13 mouse cellular contexts compared by ENCODE assay signal in the genomic region with DNA sequence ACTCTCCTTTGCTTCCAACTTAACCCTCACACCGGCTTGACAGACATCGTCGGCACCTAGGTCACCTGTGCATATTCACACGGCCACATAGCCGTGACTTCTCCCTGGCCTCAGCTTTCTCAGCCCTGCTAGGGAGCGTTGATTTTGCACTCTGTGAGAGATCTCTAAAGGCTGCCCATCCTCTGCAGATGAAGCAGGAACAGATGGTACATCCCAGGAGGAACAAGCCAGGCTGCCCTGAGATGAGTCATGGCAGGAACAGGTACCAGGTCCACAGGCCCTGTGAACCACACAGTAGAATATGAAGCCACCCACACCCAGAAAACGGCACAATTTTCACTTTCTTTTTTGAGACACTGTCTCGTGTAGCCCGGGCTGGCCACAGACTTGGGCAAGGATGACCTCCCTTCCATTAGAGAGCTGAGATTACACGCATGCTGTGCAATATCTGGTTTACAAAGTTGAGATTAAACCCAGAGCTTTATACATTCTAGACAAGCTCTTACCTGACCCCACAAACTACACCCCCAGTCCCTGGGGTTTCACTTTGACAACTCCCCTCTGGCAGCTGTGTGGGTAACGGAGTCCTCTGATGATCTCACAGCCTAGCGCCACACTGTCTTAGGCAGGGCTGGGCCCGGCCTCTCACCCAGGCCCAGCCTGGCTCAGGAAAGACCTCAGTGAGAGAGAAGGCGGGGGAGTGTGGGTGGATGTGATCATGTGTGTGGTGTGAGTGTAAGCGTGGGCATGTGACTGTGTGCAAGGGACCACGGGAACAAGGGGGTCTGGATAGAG. TPM values are rescaled to one million over a fixed set of nuclear protein-coding genes. Genes with fewer than 3 reads are reported as not detected.
A peak's percentile ranks its signal among the peaks of the same experiment; 100 is the strongest.
DNase-seq lines count a peak whose midpoint lies in the region; ATAC-seq lines count a peak whose summit lies in the region.
"Had no signal": no experiment of that assay in that cellular context is flagged by ENCODE, and none has a peak within 500 bp of the region (broad histone marks: within the 10 kb centered on the region; RNA-seq: fewer than 3 reads in every experiment).

No protein-coding gene starts in this region.

- no peak overlapping the region for H3K9ac ChIP-seq in embryonic facial prominence, embryonic 12.5 days
- H3K9ac ChIP-seq: kidney, embryonic 15.5 days; neural tube, embryonic 15.5 days had no signal

- H3K4me2 ChIP-seq in embryonic facial prominence, embryonic 12.5 days (replicated peaks): no peak overlapping the region
- H3K4me2 ChIP-seq: kidney, embryonic 15.5 days; neural tube, embryonic 15.5 days had no signal

- no peaks in the 10 kb centered on the region for H3K36me3 ChIP-seq in embryonic facial prominence, embryonic 12.5 days
- no peaks in the 10 kb centered on the region for H3K36me3 ChIP-seq in embryonic facial prominence, embryonic 10.5 days (replicated peaks)
- H3K36me3 ChIP-seq: kidney, embryonic 15.5 days; neural tube, embryonic 15.5 days had no signal

- no peaks in the 10 kb centered on the region for H3K9me3 ChIP-seq in embryonic facial prominence, embryonic 12.5 days
- no peaks in the 10 kb centered on the region for H3K9me3 ChIP-seq in embryonic facial prominence, embryonic 10.5 days
- H3K9me3 ChIP-seq: kidney, embryonic 15.5 days; neural tube, embryonic 15.5 days had no signal

- peak; percentile 36; the same call in 1 of the 2 replicates for ATAC-seq in embryonic facial prominence, embryonic 12.5 days (ENCODE audit: insufficient number of reproducible peaks, insufficient read depth, low FRiP score, low TSS enrichment)
- peak; percentile 86 for ATAC-seq in activated CD4-positive, CD25-positive, alpha-beta regulatory T cell, adult 4 months
- peak; percentile 81 for ATAC-seq in inflammation-experienced regulatory T-cells, adult 6 months

- intact Hi-C loops in left cerebral cortex, postnatal 36 days (cut with DNase I): no loop called here
- intact Hi-C loops in left cerebral cortex, postnatal 4 days (cut with DNase I): no loop called here

- no peak for DNase-seq in embryonic facial prominence, embryonic 10.5 days (ENCODE audit: low spot score)
- peak; percentile 22 to 37 for DNase-seq in left cerebral cortex, postnatal 36 days (ENCODE audit: low spot score in 2 of 2)
- DNase-seq in left cerebral cortex, postnatal 4 days: no peak
- no peak for DNase-seq in adrenal gland, postnatal 36 days
- DNase-seq in embryo, embryonic 11 days: no peak
- DNase-seq: liver; lung, postnatal 4 days had no signal

- no peak overlapping the region for H3K4me3 ChIP-seq in embryonic facial prominence, embryonic 12.5 days
- no peak overlapping the region for H3K4me3 ChIP-seq in embryonic facial prominence, embryonic 10.5 days
- H3K4me3 ChIP-seq: kidney, embryonic 15.5 days; neural tube, embryonic 15.5 days had no signal

- 84% methylated on average over 16 of the region's 16 CpGs for WGBS in embryonic facial prominence, embryonic 12.5 days
- 85% methylated on average over 16 of the region's 16 CpGs for WGBS in embryonic facial prominence, embryonic 10.5 days

- peaks cover 29% of the 10 kb centered on the region for H3K27me3 ChIP-seq in embryonic facial prominence, embryonic 12.5 days
- peaks cover 45% of the 10 kb centered on the region for H3K27me3 ChIP-seq in embryonic facial prominence, embryonic 10.5 days (replicated peaks; ENCODE audit: low read depth, poor library complexity, severe bottlenecking)

- peaks cover 13% of the 10 kb centered on the region for H3K4me1 ChIP-seq in embryonic facial prominence, embryonic 12.5 days
- H3K4me1 ChIP-seq in embryonic facial prominence, embryonic 10.5 days: peaks cover 24% of the 10 kb centered on the region

- no peak overlapping the region for H3K27ac ChIP-seq in embryonic facial prominence, embryonic 12.5 days
- no peak overlapping the region for H3K27ac ChIP-seq in embryonic facial prominence, embryonic 10.5 days (replicated peaks)
- H3K27ac ChIP-seq: kidney, embryonic 15.5 days; neural tube, embryonic 15.5 days had no signal

RNA-seq across cellular contexts. Expression of gene Myo7a, which starts 10.5 kb away (rescaled TPM):
- polyA plus RNA-seq in embryonic facial prominence, embryonic 12.5 days (2016; fragmentation: Nextera tagmentation; extraction: Ambion mirVana): 14.0 and 16.1 TPM in 2 replicates
- polyA plus RNA-seq in embryonic facial prominence, embryonic 10.5 days (2016; fragmentation: Nextera tagmentation; extraction: Ambion mirVana): 20.4 and 21.8 TPM in 2 replicates
- 10 to 100 TPM; 11.4 to 11.5 TPM for total RNA-seq in left cerebral cortex, postnatal 36 days (2021)
- total RNA-seq in left cerebral cortex, postnatal 4 days (2021): 10 to 100 TPM; 17.8 to 18.7 TPM
- polyA plus RNA-seq in activated CD4-positive, CD25-positive, alpha-beta regulatory T cell, adult 4 months (2017; shearing (Covaris generic)): 1 to 10 TPM; 1.1 to 1.6 TPM
- polyA plus RNA-seq in inflammation-experienced regulatory T-cells, adult 6 months (2017; shearing (Covaris generic)): 1 to 10 TPM; 1.4 to 2.1 (median 1.7) TPM
- total RNA-seq in adrenal gland, postnatal 36 days (2021): 100 to 1,000 TPM; 102 to 124 TPM

RNA-seq across cellular contexts. Expression of gene Omp, which starts 36.5 kb away (rescaled TPM):
- polyA plus RNA-seq in embryonic facial prominence, embryonic 12.5 days (2016; fragmentation: Nextera tagmentation; extraction: Ambion mirVana): 0.43 and 0.46 TPM in 2 replicates
- polyA plus RNA-seq in embryonic facial prominence, embryonic 10.5 days (2016; fragmentation: Nextera tagmentation; extraction: Ambion mirVana): 0.18 TPM in 1 of 2 replicates, not detected in the other
- under 1 TPM; 0.57 to 0.79 TPM for total RNA-seq in left cerebral cortex, postnatal 36 days (2021)
- total RNA-seq in left cerebral cortex, postnatal 4 days (2021): 1 to 10 TPM; 1.4 to 2.1 TPM
- polyA plus RNA-seq in activated CD4-positive, CD25-positive, alpha-beta regulatory T cell, adult 4 months (2017; shearing (Covaris generic)): not detected
- not detected for polyA plus RNA-seq in inflammation-experienced regulatory T-cells, adult 6 months (2017; shearing (Covaris generic))
- 1 to 10 TPM in 1 of 2 experiments, under 1 TPM in 1; 0.20 to 3.1 TPM for total RNA-seq in adrenal gland, postnatal 36 days (2021)
- polyA plus RNA-seq: forebrain, embryonic 11.5 days had no signal

Comparison
In these comparisons a context has a peak if more than half of its experiments do, and no peak if none do; other contexts are left out.
1. DNase-seq: peak in left cerebral cortex, postnatal 36 days (2 of 2); none in embryonic facial prominence, embryonic 10.5 days (single experiment), left cerebral cortex, postnatal 4 days (single experiment), adrenal gland, postnatal 36 days (0 of 2) and embryo, embryonic 11 days (single experiment).
2. ATAC-seq: peak in every context shown above with its lines; median percentile 86 in activated CD4-positive, CD25-positive, alpha-beta regulatory T cell, adult 4 months; 81 in inflammation-experienced regulatory T-cells, adult 6 months; 36 in embryonic facial prominence, embryonic 12.5 days.